Mouse (Mus musculus): ENCODE results near the gene Prl3d3. TPM values are rescaled to one million over a fixed set of nuclear protein-coding genes. Genes with fewer than 3 reads are reported as not detected.
"Not testable (repeated sequence)": the region's sequence is repeated elsewhere in the genome, so short reads cannot be mapped to it uniquely, and the experiment has no call there.

The Prl3d3 gene
- not detected in 2 replicates for polyA plus RNA-seq (2015; fragmentation: Nextera tagmentation; extraction: Ambion mirVana)

DNA sequence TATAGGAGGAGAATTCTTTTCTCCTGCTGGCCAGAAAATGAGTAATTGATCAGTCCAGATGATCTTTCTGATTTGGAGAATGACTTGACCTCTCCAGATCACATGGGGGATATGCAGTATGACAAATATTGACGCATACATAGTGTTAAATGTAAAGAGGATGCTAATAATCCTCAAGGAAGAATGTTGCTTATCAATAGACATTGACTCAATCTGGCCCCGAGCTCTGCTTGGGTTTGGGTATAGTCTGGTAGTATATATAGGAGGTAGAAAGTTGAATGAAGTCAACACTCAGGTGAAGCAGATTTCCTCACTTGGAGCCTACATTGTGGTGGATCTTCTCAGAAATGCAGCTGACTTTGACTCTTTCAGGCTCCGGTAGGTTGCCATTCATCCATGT is at the start of gene Prl3d3:
Gene Prl3d3, plus strand, starts transcription at position 301 of the 400 bp plus-strand sequence.
- not testable (repeated sequence) for H3K4me1 ChIP-seq (ENCODE audit: control insufficient read depth, low read depth, low read length); H3K9me3 ChIP-seq (replicated peaks; ENCODE audit: control insufficient read depth, low read length); H3K9ac ChIP-seq (ENCODE audit: low read depth, low read length); H3K27ac ChIP-seq (ENCODE audit: low read length); H3K36me3 ChIP-seq (ENCODE audit: control insufficient read depth, insufficient read depth); H3K4me3 ChIP-seq (ENCODE audit: low read depth, low read length); H3K4me2 ChIP-seq (ENCODE audit: low read depth, low read length); ATAC-seq (ENCODE audit: low read depth); H3K27me3 ChIP-seq (ENCODE audit: control insufficient read depth, insufficient read depth, low read depth, low read length)
- 62% methylated on average over 1 of the region's 3 CpGs for WGBS (ENCODE audit: insufficient replicate concordance)

DNA sequence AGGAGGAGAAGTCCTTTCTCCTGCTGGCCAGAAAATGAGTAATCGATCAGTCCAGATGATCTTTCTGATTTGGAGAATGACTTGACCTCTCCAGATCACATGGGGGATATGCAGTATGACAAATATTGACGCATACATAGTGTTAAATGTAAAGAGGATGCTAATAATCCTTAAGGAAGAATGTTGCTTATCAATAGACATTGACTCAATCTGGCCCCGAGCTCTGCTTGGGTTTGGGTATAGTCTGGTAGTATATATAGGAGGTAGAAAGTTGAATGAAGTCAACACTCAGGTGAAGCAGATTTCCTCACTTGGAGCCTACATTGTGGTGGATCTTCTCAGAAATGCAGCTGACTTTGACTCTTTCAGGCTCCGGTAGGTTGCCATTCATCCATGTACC is 35.2 kb upstream of the Prl3d3 start, which contains the start of gene Prl3d2:
Gene Prl3d2, plus strand, starts transcription at position 301 of the 400 bp plus-strand sequence.
- H3K4me1 ChIP-seq (ENCODE audit: control insufficient read depth, low read depth, low read length); H3K27me3 ChIP-seq (ENCODE audit: control insufficient read depth, insufficient read depth, low read depth, low read length); H3K4me3 ChIP-seq (ENCODE audit: low read depth, low read length); H3K4me2 ChIP-seq (ENCODE audit: low read depth, low read length); H3K9ac ChIP-seq (ENCODE audit: low read depth, low read length); H3K27ac ChIP-seq (ENCODE audit: low read length); H3K36me3 ChIP-seq (ENCODE audit: control insufficient read depth, insufficient read depth); ATAC-seq (ENCODE audit: low read depth); H3K9me3 ChIP-seq (replicated peaks; ENCODE audit: control insufficient read depth, low read length): not testable (repeated sequence)
- WGBS (ENCODE audit: insufficient replicate concordance), result 74% methylated on average over 3 of the region's 4 CpGs

DNA sequence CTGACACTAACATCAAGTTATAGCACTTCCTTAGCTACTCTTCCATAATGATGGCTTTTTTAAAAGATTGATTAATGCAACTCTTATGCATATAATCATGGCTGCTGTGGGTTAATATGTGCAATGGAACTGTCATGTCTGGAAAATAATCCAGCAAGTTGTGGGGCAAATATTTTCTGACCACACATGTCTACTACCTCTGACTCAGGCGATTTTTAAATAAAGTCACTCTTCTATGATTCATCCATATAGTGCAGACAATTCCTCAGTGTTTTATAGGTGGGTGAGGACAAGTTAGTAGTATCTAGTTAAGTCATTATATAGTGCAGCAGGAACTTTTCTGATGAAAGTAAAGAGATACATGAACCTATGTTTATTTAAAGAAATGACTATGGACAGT is 8.3 kb upstream of the Prl3d3 start:
- no peak overlapping the region for H3K9ac ChIP-seq (ENCODE audit: low read depth, low read length)
- no peaks in the 10 kb centered on the region for H3K27me3 ChIP-seq (ENCODE audit: control insufficient read depth, insufficient read depth, low read depth, low read length)
- H3K4me3 ChIP-seq (ENCODE audit: low read depth, low read length), result no peak overlapping the region
- H3K4me2 ChIP-seq (ENCODE audit: low read depth, low read length), result no peak overlapping the region
- H3K4me1 ChIP-seq (ENCODE audit: control insufficient read depth, low read depth, low read length), result no peaks in the 10 kb centered on the region
- no peak overlapping the region for H3K27ac ChIP-seq (ENCODE audit: low read length)
- 33% methylated on average over 1 of the region's 1 CpGs for WGBS (ENCODE audit: insufficient replicate concordance)
- H3K9me3 ChIP-seq (replicated peaks; ENCODE audit: control insufficient read depth, low read length), result no peaks in the 10 kb centered on the region
- no peak for ATAC-seq (ENCODE audit: low read depth)
- H3K36me3 ChIP-seq (ENCODE audit: control insufficient read depth, insufficient read depth), result no peaks in the 10 kb centered on the region

DNA sequence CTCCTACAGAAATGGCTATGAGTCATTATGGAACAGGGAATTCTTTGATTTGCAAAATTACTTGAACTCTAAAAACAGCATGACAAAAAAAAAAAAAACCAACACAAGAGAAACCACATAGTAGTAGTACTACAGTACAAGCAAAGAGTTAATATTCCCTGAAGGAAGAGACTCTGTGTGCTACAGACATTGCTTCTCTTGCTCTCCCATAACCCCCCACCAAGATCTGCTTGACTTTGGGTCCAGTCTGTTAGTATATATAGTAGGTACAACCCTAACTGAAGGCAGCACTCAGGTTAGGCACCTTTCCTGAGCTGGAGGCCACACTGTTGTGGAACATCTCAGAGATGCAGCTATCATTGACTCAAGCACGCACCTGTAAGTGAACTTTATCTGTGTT is 39.8 kb downstream of the Prl3d3 start, which contains the start of gene Prl3c1:
Gene Prl3c1, plus strand, starts transcription at position 301 of the 400 bp plus-strand sequence.
- Histone ChIP-seq H3K9ac (ENCODE audit: low read depth, low read length) (no peak within 1 kb of the TSS), H3K4me1 (ENCODE audit: control insufficient read depth, low read depth, low read length) (no peaks in the 10 kb centered on the region), H3K36me3 (ENCODE audit: control insufficient read depth, insufficient read depth) (no peaks in the 10 kb centered on the region), H3K4me2 (ENCODE audit: low read depth, low read length) (no peak within 1 kb of the TSS), H3K9me3 (replicated peaks; ENCODE audit: control insufficient read depth, low read length) (no peaks in the 10 kb centered on the region), H3K27ac (ENCODE audit: low read length) (no peak within 1 kb of the TSS), H3K4me3 (ENCODE audit: low read depth, low read length) (no peak within 1 kb of the TSS), H3K27me3 (ENCODE audit: control insufficient read depth, insufficient read depth, low read depth, low read length) (no peaks in the 10 kb centered on the region)
- 35% methylated on average over 1 of the region's 1 CpGs for WGBS (ENCODE audit: insufficient replicate concordance)
- ATAC-seq (ENCODE audit: low read depth), result no peak

Other genes starting within 250 kb of the Prl3d3 start
- not detected in 2 replicates for gene Prl, start 99.2 kb upstream of the Prl3d3 start, polyA plus RNA-seq (2015; fragmentation: Nextera tagmentation; extraction: Ambion mirVana)
- gene Prl3d1, start 62.6 kb upstream of the Prl3d3 start, polyA plus RNA-seq (2015; fragmentation: Nextera tagmentation; extraction: Ambion mirVana), result not detected in 2 replicates
- not detected in 2 replicates for gene Prl3d2, start 35.1 kb upstream of the Prl3d3 start, polyA plus RNA-seq (2015; fragmentation: Nextera tagmentation; extraction: Ambion mirVana)
- gene Prl3c1, start 39.9 kb downstream of the Prl3d3 start, polyA plus RNA-seq (2015; fragmentation: Nextera tagmentation; extraction: Ambion mirVana), result not detected in 2 replicates
- not detected in 2 replicates for gene Prl3b1, start 85.1 kb downstream of the Prl3d3 start, polyA plus RNA-seq (2015; fragmentation: Nextera tagmentation; extraction: Ambion mirVana)
- not detected in 2 replicates for gene Prl3a1, start 102.6 kb downstream of the Prl3d3 start, polyA plus RNA-seq (2015; fragmentation: Nextera tagmentation; extraction: Ambion mirVana)
- gene Prl6a1, start 155.8 kb downstream of the Prl3d3 start, polyA plus RNA-seq (2015; fragmentation: Nextera tagmentation; extraction: Ambion mirVana), result not detected in 2 replicates
- not detected in 2 replicates for gene Prl8a2, start 188.9 kb downstream of the Prl3d3 start, polyA plus RNA-seq (2015; fragmentation: Nextera tagmentation; extraction: Ambion mirVana)
- not detected in 2 replicates for gene Prl2b1, start 234.1 kb downstream of the Prl3d3 start, polyA plus RNA-seq (2015; fragmentation: Nextera tagmentation; extraction: Ambion mirVana)